Mouse (Mus musculus) mouse trophoblast stem cell (cell line): ENCODE measurements around the gene BC049352.

ENCODE experiments used
- in situ Hi-C, 2 experiments: fragments of 300-500 bp; cut with MseI, MboI; formaldehyde crosslinking; loops; 2 replicates in 1 of 2; 3 replicates in 1 of 2; pipeline ENCODE4 v1.15.1; 2025

BC049352 gene

DNA sequence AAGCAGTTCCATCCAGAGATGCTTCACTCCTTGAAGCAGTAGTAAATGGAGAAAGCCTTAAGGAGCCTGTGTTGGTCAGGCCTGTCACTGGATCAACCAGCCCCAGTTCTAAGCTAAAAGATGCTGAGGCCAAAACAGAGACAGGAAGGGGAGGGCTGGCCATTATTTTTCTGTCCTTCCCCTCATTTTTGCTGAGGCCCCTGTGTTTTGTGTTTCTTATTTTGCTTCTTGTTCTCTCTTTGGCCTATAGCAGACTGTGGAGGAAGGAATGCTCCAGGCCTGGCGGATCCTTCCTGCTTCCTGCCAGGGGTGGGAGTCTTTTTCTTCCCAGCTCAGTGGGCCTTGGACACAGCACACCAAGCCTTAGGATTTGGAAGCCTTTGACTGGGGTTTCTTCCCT, 63.6 kb downstream of the BC049352 start:
- in situ Hi-C loops, result no loop called here

GRCm38 (mm10) chr9:45246060-45246459, 64.3 kb downstream of the BC049352 start:
- in situ Hi-C loops, result no loop called here

DNA sequence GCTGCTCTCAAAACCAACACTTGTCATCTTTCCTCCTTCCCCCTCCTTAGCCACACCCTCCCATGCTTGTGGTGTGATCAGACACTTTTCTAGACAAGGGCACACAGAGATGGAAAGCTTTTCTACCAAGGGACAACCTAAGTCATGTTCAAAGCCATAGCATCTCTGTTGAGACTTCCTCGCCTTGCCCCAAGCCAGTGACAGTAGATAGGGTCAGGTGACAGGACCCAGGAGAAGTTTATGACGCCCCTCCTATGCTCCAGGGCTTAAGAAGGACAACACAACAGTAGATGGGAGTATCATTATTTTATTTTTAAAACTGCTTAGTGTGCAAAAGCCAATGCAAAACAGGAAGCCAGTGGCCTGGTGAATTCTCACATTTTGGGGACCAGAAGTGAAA, 65.7 kb downstream of the BC049352 start:
- in situ Hi-C loops, result no loop called here

GRCm38 (mm10) chr9:45250306-45250705, 68.5 kb downstream of the BC049352 start:
- in situ Hi-C loops, result no loop called here

- in situ Hi-C loops, result no loop called here
These were observed 69.5 kb downstream of the BC049352 start for GRCm38 (mm10) chr9:45251281-45251680.

DNA sequence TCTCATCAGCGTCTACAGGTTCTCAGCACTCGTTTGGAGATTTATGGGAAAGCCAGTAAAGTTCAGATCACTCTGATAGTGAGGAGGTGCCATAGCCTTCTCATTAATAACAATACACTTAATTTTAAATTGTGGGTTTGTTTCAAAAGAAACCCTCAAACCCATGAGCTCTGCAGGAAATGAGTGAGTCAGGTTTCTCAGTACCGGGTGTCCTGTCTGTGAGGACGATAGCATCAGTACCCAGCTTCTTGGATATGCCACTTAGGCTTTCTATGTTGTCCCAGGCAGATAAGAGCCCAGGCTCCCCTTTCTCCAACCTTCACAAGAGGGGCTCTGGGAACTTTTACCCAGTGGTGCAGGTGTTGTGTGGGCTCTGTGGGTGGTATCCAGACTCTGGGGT, 70.2 kb downstream of the BC049352 start:
- in situ Hi-C loops, result no loop called here

GRCm38 (mm10) chr9:45252395-45252794, 70.6 kb downstream of the BC049352 start:
- in situ Hi-C loops, result no loop called here

DNA sequence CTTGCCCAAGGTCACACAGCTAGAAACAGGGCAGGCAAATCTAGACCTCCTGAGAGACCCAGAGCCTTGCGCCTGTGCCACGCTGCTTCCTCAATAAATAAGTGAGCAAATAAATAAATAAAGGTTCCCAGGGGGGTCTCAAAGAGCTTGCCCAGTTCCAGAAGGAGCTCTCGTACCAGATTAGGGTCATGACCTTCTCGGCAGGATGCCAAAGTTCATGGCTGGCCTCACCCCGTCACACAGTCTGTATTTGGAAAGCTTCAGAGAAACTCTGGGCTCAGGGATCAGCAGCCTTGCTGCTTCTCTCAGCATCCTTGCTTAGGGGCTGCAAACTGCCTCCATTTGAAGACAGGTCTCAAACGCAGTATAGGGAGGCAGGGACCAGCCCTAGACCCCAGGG, 72.2 kb downstream of the BC049352 start:
- in situ Hi-C loops, result no loop called here

GRCm38 (mm10) chr9:45254605-45255004, 72.8 kb downstream of the BC049352 start:
- in situ Hi-C loops, result no loop called here

DNA sequence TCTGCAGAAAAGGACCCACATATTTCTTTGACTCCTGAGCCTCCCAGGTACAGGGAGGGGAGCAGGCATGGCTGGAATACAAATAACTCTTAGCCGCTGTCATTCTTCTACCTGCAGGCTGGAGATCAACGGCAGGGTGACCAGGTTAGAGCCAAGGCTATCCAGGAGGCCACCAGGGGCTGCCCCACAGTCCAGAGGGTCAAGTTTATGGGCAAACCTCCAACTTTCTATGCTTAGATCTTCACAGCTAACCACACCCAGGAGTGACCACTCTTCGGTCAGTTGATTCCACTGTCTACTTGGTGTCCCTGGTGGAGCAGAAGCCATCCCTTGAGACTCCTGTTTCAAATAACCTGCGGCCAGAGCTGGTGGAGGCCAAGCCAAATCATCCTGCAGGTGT, 73.6 kb downstream of the BC049352 start:
- in situ Hi-C loops, result no loop called here

GRCm38 (mm10) chr9:45255967-45256366, 74.2 kb downstream of the BC049352 start:
- in situ Hi-C loops, result no loop called here

DNA sequence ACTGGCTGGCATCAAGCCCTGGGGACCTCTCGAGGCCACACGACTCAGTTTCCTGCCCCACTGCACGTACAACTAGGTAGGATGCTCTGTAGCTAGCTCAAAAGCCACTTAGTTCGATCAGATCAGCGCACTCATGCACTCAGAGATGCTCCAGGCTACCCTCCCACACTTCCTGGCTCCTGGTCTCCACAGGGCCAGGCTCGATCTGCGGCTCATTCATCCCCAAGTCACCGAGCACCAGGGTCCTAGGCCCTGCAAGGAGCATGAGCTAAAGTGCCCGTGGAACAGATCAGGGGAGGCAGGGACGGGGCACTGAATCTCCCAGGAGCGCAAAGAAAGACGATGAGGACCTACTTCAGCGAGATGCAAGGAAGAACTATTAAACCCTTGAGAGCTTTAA, 77.3 kb downstream of the BC049352 start:
- in situ Hi-C loops, result no loop called here

DNA sequence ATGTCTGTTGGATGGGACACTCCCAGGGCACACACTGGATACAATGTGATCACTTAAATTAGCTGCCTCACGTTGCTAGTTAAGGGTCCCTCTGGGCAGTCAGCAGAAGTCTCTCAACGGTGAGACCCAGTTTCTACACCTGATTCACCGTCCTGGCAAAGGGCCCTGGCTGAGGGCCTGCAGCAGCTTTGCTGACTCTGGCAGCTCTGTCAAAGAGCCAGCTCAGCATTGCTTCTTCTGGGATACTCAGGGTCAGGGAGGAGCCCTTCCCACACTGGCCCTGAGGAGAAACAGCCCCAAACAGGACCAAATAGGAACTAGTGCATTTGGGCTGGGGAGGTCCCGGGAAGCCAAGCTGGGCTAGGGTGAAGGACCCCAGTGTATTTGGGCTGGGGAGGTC, 79.7 kb downstream of the BC049352 start:
- in situ Hi-C loops, result no loop called here

DNA sequence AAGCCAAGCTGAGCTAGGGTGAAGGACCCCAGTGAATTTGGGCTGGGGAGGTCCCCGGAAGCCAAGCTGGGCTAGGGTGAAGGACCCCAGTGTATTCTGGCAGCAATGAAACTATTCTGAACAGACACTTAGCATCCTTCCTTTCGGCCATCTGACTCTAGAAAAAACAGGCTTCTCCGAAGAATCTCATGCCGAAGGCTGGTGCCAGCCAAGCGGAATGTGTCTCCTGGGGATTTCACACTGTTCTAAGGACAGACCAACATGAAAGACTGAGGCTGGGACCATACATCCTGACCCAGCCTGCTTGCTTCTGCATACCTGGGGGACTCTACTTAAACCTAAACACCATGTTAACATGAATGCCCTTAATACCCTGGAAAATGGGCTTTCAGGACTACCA, 80.1 kb downstream of the BC049352 start:
- in situ Hi-C loops, result no loop called here

DNA sequence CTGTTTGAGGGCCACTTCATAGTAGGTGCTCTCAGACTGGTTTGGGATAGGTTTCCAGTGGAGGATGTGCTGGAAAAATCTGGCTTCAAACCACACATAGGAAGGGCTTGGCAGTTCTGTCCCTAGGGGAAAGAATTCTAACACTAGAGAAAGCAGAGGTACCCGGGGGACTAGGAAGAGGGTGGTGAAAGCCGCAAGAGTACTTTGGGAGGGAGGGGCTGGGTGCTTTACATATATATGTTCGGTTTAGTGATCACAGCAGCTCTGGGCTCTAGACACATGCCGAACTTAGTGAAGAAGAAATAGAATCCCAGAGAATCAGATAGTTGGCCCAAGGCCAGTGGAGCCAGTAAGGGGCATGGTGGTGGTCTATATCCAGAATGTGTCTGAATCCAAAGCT, 85.3 kb downstream of the BC049352 start:
- in situ Hi-C loops, result no loop called here

DNA sequence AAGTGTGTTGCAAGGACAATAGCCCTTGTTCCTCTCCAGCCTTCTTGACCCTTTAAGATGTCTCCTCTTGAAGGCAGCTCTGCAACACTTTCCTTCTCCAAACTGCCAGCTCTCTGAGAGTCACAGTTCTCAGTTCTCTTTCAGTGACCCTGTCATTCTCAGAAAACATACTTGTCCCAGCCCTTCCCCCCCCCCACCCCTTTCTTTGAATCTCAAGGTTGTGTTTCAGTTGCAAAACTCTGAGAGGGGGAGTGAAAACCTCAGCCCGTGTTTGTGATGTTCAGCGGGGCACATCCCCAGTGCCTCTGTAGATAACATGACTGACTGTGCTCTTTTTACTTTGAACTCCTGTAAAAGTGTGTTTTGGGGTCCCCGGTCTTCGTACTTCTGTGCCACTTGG, 86.3 kb downstream of the BC049352 start:
- in situ Hi-C loops, result no loop called here

- in situ Hi-C loops, result no loop called here
These were observed 87.0 kb downstream of the BC049352 start, which contains the start of gene Il10ra for GRCm38 (mm10) chr9:45268597-45269325. Gene Il10ra (minus strand): TSS chr9:45269149.

DNA sequence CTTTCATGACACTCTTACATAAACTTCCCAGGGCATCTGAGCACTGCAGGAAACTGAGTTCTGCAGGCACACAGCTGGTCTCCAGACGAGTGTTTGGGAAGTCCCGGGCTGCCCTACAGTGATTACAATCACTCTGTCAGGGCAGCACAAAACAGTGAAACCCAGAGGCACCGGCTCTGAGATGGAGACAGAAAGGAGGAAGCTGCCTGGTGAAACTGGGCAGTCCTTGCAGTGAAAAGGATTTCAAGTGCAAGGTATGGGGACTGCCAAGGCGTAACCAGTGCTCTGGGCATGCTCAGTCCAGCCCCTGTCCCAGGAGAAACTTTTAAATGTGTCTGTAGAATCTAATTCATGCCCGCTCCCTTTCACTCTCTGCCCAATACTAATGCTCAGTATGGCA, 90.4 kb downstream of the BC049352 start:
- in situ Hi-C loops, result loop anchor here in 1 of 2 experiments (5.0 kb wide), 1 partner anchor 60 kb away; no protein-coding TSS in a partner anchor

GRCm38 (mm10) chr9:45274218-45274617, 92.4 kb downstream of the BC049352 start:
- in situ Hi-C loops, result loop anchor here in 1 of 2 experiments (5.0 kb wide), 1 partner anchor 62 kb away; no protein-coding TSS in a partner anchor

- in situ Hi-C loops, result loop anchor here in 1 of 2 experiments (5.0 kb wide), 1 partner anchor 62 kb away; no protein-coding TSS in a partner anchor
These were observed 92.8 kb downstream of the BC049352 start for GRCm38 (mm10) chr9:45274635-45275034.

- in situ Hi-C loops, result no loop called here
These were observed 98.3 kb downstream of the BC049352 start for GRCm38 (mm10) chr9:45280059-45280458.

GRCm38 (mm10) chr9:45280891-45281290, 99.1 kb downstream of the BC049352 start:
- in situ Hi-C loops, result no loop called here

DNA sequence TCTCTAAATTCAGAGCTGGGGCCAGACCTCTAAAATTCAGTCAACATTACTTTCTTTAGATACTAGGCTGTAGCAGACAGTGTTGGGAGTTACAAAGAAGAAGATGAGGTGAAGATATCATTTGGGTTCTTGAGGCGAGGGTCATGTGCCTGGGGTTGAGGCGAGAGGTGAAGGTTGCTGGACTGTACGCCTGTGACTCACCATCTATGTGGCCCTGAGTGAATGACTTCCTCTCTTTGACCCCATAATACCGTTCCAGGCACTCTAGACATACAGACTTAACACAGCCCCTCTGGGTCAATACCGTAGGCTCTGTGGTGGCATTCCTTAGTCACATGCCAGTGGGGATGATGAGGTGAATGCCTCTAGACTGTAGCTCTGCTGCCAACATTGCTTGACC, 100.7 kb downstream of the BC049352 start:
- in situ Hi-C loops, result no loop called here
